Mouse (Mus musculus) T-helper 2 cell (primary cell): ENCODE measurements around the gene Vmn1r111.
"Not testable (repeated sequence)": the region's sequence is repeated elsewhere in the genome, so short reads cannot be mapped to it uniquely, and the experiment has no call there.

Source experiments
- in situ Hi-C: fragments of 300-600 bp; cut with MboI, MseI; formaldehyde crosslinking; loops from one replicate; pipeline ENCODE4 v1.15.1; 2025; ENCODE audit warnings: high pct_unique_total_duplicates

The Vmn1r111 gene

DNA sequence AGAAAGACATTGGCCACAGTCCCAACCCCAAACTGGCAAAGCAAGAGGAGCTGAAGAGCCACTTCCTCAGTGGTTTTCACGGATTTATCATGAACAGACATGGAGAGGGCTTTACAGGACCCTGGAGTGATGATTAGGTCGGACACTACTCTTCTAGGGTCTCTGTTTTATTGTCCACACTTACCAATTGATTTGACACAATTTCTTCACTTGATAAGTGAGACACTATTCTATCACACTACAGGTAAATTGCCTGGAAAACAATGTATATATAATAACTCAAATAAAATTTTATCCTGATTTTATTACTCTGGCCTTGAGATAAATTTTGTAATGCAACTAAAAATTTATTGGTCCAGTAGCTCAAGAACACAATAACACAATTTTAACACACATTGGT, at the start of gene Vmn1r111:
Gene Vmn1r111, minus strand, starts transcription at position 101 of the 400 bp plus-strand sequence.
- in situ Hi-C loops: not testable (repeated sequence)

DNA sequence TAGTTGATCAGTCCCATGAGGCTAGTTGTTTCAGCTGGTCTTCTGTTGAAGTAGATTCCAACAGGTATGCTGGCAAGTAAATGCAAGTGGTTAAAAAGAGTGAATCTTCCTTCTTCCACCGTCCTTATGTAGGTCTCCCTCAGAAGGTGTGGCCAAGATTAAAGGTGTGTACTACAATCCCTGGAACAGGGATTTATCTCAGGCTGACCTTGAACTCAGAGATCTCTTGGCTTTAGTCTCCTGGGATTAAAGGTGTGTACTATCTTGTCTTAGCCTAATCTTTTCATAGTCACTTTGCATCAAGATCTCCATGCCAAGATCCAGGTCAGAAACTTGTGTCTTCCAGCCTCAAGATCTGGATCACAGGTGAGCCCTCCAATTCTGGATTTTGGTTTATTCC, 27.5 kb upstream of the Vmn1r111 start, which contains the start of gene Gm10668:
Gene Gm10668, minus strand, starts transcription at position 101 of the 400 bp plus-strand sequence.
- in situ Hi-C loops: not testable (repeated sequence)

DNA sequence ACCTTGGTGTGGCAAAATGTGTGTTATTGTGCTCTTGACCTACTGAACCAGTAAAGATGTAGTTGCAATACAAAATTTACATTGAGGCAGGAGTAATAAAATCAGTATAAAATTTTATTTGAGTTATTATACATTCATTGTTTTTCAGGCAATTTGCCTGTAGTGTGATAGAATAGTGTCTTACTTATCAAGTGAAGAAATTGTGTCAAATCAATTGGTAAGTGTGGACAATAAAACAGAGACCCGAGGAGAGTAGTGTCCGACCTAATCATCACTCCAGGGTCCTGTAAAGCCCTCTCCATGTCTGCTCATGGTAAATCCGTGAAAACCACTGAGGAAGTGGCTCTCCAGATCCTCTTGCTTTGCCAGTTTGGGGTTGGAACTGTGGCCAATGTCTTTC, 34.4 kb downstream of the Vmn1r111 start, which contains the start of gene Vmn1r107:
Gene Vmn1r107, plus strand, starts transcription at position 301 of the 400 bp plus-strand sequence.
- in situ Hi-C loops: not testable (repeated sequence)
